Mouse (Mus musculus): Measurements from ENCODE around the gene BC048403. TPM values are rescaled to one million over a fixed set of nuclear protein-coding genes. Genes with fewer than 3 reads are reported as not detected.

Gene BC048403
- polyA plus RNA-seq (2015; fragmentation: Nextera tagmentation; extraction: Ambion mirVana), result 2.7 and 3.2 TPM in 2 replicates

DNA sequence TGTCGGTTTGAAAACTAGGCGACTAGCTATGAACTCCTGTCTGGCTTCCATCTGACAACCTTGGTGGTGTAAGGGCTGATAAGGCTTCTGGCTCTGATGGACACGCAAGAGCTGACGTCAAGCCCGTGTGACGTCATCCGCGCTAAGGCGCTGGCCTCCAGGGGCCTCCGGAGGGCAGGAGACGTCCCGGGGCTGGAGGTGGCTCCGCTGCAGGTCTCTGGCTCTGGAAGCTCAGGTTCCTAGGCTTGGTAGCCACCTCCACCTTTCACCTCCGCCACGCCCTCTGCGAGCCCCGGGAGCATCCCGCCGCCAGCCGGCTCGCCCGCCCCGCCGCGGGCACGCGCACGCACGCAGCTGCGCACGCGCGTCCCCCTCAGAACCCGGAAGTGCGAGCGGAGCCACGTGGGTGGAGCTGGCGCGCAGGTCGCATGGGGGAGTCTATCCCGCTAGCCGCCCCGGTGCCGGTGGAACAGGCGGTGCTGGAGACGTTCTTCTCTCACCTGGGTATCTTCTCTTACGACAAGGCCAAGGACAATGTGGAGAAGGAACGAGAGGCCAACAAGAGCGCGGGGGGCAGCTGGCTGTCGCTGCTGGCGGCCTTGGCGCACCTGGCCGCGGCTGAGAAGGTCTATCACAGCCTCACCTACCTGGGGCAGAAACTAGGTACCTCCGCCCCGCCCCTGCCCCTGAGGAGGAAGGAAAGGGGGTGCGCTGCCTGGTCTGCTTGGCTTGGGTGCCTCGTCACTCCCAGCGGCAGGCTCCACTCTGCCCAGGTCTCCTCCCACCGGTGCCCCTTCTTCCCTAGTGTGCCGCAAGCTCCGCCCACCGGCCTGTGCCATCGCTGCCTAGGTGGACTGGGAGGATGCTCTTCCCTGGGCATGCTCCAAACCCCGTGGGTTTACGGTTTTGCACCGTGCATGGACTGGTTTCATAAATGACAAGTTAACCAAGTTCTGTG, at the start of gene BC048403:
Gene BC048403, plus strand, starts transcription at position 390 of the 958 bp plus-strand sequence.
- WGBS, result under 1% methylated on average over 57 of the region's 68 CpGs
- ATAC-seq (ENCODE audit: insufficient number of reproducible peaks, low FRiP score, low TSS enrichment, low read depth), result peak; percentile 85
- Histone ChIP-seq H3K4me2 (peak within 1 kb of the TSS; percentile 96), H3K27me3 (no peaks in the 10 kb centered on the region), H3K9ac (peak within 1 kb of the TSS; percentile 67), H3K27ac (peak within 1 kb of the TSS; percentile 76), H3K36me3 (no peaks in the 10 kb centered on the region), H3K9me3 (no peaks in the 10 kb centered on the region), H3K4me3 (peak within 1 kb of the TSS; percentile 89), H3K4me1 (peaks cover 9% of the 10 kb centered on the region)

DNA sequence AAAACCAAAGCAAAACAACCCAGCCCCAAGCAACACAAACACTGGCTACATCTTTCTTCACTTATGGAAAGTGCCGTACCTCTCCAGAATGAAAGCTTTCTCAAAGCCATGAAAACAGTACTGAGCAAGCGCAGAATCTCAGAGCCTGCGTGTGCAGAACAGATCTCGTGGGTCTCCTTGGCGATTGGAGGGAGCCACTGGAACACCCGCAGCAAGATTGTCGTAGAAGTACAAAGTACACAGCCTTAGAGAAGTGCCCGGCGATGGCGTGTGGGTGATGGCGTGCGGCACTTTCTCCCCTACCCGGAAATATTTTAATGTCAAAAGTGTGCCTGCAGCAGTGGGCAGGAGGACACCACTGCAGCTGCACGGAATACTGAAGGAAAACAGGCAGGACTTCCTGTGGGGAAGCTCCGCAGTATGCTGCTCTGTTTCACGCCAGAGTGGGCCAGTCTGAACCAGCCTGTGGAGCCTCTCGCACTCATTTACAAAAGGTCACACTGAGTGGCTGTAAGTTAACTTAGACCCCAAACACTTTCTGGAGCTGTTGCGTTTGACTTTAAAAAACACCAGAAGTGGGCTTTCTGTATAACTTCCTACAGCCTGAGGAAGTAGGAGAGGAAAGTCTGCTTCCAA, 46.7 kb upstream of the BC048403 start:
- Histone ChIP-seq H3K4me1 (peaks cover 9% of the 10 kb centered on the region; the same call in 1 of the 2 replicates), H3K9me3 (no peaks in the 10 kb centered on the region), H3K4me2 (peak overlapping the region; percentile 25; the same call in 1 of the 2 replicates), H3K9ac (no peak overlapping the region), H3K27me3 (no peaks in the 10 kb centered on the region), H3K27ac (no peak overlapping the region), H3K4me3 (peak overlapping the region; percentile 20), H3K36me3 (no peaks in the 10 kb centered on the region)
- 37% methylated on average over 18 of the region's 18 CpGs for WGBS
- ATAC-seq (ENCODE audit: insufficient number of reproducible peaks, low FRiP score, low TSS enrichment, low read depth), result no peak

DNA sequence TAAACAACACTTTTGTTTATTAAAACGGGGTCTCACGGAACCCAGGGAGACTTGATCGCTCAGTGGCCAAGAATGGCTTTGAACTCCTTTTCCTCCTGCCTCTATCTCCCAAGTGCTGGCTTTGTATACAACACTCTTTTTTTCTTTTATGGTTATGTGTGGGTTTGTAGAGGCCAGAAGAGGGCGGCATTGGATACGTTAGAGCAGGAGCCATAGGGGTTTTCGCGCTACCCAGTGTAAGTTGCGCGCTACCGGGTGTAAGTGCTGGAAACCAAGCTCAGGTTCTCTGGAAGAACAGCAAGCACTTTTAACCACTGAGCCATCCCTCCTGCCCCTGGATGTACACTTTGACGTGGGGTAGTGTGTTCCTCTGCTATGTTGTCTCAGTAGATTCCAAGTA, 45.2 kb upstream of the BC048403 start:
- H3K9me3 ChIP-seq, result no peaks in the 10 kb centered on the region
- H3K4me3 ChIP-seq, result no peak overlapping the region
- H3K36me3 ChIP-seq, result no peaks in the 10 kb centered on the region
- H3K9ac ChIP-seq, result no peak overlapping the region
- WGBS, result 82% methylated on average over 11 of the region's 11 CpGs
- H3K27ac ChIP-seq, result no peak overlapping the region
- peaks cover 7% of the 10 kb centered on the region; the same call in 1 of the 2 replicates for H3K4me1 ChIP-seq
- ATAC-seq (ENCODE audit: insufficient number of reproducible peaks, low FRiP score, low TSS enrichment, low read depth), result no peak
- no peaks in the 10 kb centered on the region for H3K27me3 ChIP-seq
- H3K4me2 ChIP-seq, result no peak overlapping the region

DNA sequence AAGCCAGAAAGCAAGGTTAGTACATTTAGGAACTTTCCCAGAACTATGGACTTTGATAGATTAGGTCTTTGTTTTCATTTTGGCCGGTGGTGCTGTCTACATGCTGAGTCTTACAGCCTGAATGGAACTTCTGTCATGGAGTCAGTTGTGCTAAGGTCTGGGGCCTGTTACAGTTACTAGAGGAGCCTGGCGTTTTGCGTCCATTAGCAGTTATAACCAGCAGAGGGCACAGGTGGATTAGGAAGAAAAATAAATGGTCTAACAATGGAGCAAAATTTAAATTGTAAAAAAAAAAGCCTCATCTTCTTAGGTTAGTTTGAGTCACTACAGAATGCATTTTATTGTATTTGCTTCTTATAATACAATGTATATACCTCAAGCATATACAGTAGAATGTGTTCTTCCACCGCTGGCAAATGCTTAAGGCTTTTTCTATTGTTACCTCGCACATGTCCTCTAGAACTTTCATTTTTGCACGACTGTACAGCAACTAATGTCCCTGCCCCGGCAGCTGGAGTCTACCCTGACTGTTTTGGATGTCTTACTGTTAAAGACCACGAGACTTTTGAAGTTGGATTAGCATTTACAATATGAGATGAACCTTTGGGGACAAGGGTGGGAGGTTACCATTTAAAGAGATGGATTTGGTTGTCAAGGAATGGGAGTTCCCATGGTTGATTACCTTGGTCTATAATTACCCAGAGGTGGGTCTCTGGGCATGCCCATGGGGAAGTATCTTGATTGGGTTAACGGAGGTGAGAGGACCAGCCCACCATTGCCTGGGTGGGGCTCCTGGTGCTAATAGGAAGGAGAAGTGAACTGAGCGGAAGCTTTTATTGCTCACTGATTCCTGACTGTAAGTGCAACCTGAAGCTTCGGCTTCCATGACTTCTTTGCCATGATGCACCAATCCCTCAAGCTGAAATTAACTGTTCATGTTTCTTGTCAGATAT, 38.2 kb upstream of the BC048403 start:
- Histone ChIP-seq H3K27ac (no peak overlapping the region), H3K9ac (no peak overlapping the region), H3K9me3 (no peaks in the 10 kb centered on the region), H3K4me1 (no peaks in the 10 kb centered on the region), H3K4me2 (no peak overlapping the region), H3K36me3 (no peaks in the 10 kb centered on the region), H3K4me3 (no peak overlapping the region), H3K27me3 (no peaks in the 10 kb centered on the region)
- 52% methylated on average over 11 of the region's 11 CpGs for WGBS
- ATAC-seq (ENCODE audit: insufficient number of reproducible peaks, low FRiP score, low TSS enrichment, low read depth), result no peak

DNA sequence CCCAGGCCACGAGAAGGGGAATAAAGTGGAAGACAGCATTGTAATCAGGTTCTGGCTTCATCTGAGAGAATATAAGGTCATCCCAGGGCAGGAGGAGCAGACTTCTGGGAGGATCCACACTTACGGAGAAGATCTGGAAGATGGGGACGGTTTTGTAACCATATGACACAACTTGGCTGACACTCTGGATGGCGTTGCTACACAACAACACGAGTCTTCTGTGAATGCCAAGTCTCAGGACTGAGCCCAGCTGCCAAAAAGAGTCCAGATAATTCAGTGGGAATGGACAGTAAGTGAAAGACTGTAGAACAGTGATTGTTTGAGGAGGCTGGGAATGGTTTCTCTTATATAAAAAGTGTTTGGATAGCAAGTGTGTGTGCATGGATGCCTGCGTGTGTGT, 36.1 kb upstream of the BC048403 start:
- no peak for ATAC-seq (ENCODE audit: insufficient number of reproducible peaks, low FRiP score, low TSS enrichment, low read depth)
- H3K27ac ChIP-seq, result no peak overlapping the region
- H3K4me1 ChIP-seq, result no peaks in the 10 kb centered on the region
- H3K27me3 ChIP-seq, result no peaks in the 10 kb centered on the region
- no peaks in the 10 kb centered on the region for H3K9me3 ChIP-seq
- H3K36me3 ChIP-seq, result no peaks in the 10 kb centered on the region
- no peak overlapping the region for H3K4me2 ChIP-seq
- no peak overlapping the region for H3K9ac ChIP-seq
- no peak overlapping the region for H3K4me3 ChIP-seq
- 80% methylated on average over 6 of the region's 6 CpGs for WGBS

DNA sequence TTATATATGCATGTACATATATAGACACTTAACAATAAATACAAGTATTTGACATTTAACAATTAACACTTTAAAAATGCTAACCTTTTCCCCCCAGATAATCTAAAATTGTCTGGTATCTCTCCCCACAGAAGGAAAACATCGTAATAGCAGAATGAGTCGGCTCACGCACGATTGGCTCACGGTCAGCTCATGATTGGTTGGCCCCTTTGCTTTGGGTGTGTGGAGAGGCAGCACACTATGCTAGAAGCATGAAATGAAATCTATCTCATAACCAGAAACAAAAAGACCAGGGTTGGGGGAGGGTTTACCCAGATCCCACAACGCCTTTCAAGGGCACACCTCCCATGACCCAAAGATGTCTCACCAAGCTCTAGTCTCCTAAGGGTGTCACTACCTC, 34.9 kb upstream of the BC048403 start:
- 92% methylated on average over 6 of the region's 6 CpGs for WGBS
- Histone ChIP-seq H3K27me3 (no peaks in the 10 kb centered on the region), H3K4me2 (no peak overlapping the region), H3K27ac (no peak overlapping the region), H3K9ac (no peak overlapping the region), H3K9me3 (no peaks in the 10 kb centered on the region), H3K4me1 (no peaks in the 10 kb centered on the region), H3K36me3 (no peaks in the 10 kb centered on the region), H3K4me3 (no peak overlapping the region)
- no peak for ATAC-seq (ENCODE audit: insufficient number of reproducible peaks, low FRiP score, low TSS enrichment, low read depth)

DNA sequence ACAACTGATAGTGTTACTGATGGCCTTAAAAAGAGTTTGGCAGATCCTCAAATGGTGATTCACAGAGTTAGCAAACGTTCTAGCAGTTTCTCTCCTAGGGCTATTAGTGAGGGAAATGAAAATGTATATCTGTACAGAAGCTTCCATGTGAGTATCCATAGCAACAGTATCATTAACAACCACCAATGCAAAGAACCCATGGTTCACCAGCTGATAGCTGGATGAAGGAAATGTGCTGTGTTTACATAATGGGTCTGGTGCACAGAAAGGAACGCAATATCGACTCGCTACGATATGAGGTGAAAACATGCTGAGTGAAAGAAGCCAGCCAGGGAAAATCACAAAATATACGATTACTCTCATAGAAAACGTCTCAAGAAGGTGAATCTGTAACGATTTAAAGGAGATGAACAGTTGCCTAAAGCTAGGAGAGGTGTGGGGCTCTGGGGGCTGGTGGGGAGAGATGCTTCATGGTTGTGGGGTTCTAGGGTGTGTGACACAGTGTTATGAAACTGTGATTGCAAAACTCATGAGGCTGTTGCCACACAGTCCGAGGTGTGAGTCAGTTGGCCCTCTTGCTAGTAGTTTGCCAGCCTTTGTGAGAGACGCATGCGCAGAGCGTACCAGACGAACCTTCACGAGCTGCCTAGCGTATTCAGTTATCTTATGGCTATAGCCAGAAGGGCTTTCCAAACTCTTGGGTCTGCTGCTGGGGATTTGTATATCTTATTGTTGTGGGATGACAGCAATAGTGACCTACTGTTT, 34.2 kb upstream of the BC048403 start:
- no peaks in the 10 kb centered on the region for H3K9me3 ChIP-seq
- H3K9ac ChIP-seq, result no peak overlapping the region
- no peaks in the 10 kb centered on the region for H3K4me1 ChIP-seq
- no peak overlapping the region for H3K4me3 ChIP-seq
- 87% methylated on average over 15 of the region's 15 CpGs for WGBS
- H3K27me3 ChIP-seq, result no peaks in the 10 kb centered on the region
- no peak overlapping the region for H3K4me2 ChIP-seq
- no peak overlapping the region for H3K27ac ChIP-seq
- H3K36me3 ChIP-seq, result no peaks in the 10 kb centered on the region
- ATAC-seq (ENCODE audit: insufficient number of reproducible peaks, low FRiP score, low TSS enrichment, low read depth), result no peak

DNA sequence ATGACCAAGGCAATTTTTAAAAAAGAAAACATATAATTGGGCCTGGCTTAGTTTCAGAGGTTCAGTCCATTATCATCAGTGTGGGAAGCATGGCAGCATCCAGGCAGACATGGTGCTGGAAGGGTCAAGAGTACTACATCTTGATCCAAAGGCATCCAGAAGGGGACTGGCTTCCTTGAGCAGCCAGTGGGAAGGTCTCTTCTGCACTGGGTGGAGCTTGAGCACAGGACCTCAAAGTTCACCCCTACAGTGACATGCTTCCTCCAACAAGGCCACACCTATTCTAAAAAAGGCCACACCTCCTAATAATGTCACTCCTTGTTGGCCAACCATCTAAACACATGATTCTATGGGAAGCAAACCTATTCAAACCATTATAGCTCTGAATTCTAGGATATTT, 22.9 kb upstream of the BC048403 start:
- Histone ChIP-seq H3K36me3 (no peaks in the 10 kb centered on the region), H3K27ac (no peak overlapping the region), H3K4me1 (no peaks in the 10 kb centered on the region), H3K9me3 (no peaks in the 10 kb centered on the region), H3K9ac (no peak overlapping the region), H3K27me3 (no peaks in the 10 kb centered on the region), H3K4me3 (no peak overlapping the region), H3K4me2 (no peak overlapping the region)
- no peak for ATAC-seq (ENCODE audit: insufficient number of reproducible peaks, low FRiP score, low TSS enrichment, low read depth)

DNA sequence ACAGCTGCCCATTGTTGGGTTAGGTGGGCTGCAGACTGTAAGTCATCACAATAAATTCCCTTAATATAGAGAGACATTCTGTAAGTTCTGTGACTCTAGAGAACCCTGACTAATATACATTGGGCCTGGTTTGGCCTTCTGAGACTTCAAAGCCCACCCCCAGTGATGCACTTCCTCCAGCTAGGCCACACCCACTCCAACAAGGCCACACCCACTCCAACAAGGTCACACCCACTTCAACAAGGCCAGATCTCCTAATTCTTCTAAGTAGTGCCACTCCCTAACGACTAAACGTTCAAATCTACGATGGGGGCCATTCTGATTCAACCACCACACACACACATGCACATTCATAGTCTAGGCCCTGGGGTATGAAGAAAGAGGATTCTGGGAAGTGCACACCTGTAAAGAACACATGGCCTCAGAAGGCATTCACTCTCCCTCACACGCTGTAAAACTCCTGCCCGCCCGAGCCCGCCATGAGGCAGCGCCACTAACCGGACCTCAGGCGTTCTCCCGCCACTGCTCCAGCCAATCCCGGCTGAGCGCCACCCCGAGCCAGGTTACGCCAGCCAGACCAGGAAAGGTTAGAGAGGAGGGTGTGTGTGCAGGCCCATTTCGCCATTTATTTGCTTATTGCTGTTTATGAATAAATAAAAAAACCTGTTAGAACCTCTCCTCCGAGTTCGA, 20.7 kb upstream of the BC048403 start:
- H3K27me3 ChIP-seq, result no peaks in the 10 kb centered on the region
- no peaks in the 10 kb centered on the region for H3K4me1 ChIP-seq
- 91% methylated on average over 18 of the region's 18 CpGs for WGBS
- H3K9me3 ChIP-seq, result no peaks in the 10 kb centered on the region
- ATAC-seq (ENCODE audit: insufficient number of reproducible peaks, low FRiP score, low TSS enrichment, low read depth), result no peak
- H3K4me2 ChIP-seq, result no peak overlapping the region
- H3K36me3 ChIP-seq, result no peaks in the 10 kb centered on the region
- no peak overlapping the region for H3K9ac ChIP-seq
- H3K4me3 ChIP-seq, result no peak overlapping the region
- H3K27ac ChIP-seq, result no peak overlapping the region

DNA sequence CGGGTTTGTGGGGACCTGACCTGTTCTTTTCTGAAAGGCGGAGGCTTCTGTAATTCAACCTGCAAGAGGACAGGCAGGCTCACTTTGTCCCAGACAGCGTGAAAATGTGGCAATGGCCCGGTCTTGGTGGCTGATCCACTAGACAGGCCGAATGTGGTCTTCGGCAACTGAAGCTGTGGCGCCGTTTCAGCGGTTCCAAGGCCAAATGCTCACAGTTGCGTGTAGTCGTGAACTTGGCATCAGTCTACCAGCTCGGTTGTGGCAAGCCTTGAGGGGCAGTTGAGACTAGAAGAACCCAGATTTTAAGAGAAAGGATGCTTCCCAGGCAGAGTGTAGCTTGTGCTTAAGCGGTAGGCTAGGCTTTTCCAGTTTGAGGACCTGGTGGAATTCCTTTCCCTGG, 19.0 kb upstream of the BC048403 start:
- H3K9me3 ChIP-seq, result no peaks in the 10 kb centered on the region
- ATAC-seq (ENCODE audit: insufficient number of reproducible peaks, low FRiP score, low TSS enrichment, low read depth), result no peak
- no peak overlapping the region for H3K4me2 ChIP-seq
- no peak overlapping the region for H3K4me3 ChIP-seq
- H3K27ac ChIP-seq, result no peak overlapping the region
- no peaks in the 10 kb centered on the region for H3K4me1 ChIP-seq
- H3K9ac ChIP-seq, result no peak overlapping the region
- WGBS, result 94% methylated on average over 13 of the region's 13 CpGs
- H3K27me3 ChIP-seq, result no peaks in the 10 kb centered on the region
- no peaks in the 10 kb centered on the region for H3K36me3 ChIP-seq
